Mouse (Mus musculus) frontal cortex, adult (tissue): Measurements from ENCODE around the gene Amigo1.

ENCODE experiments used
- ATAC-seq: cut with Nextera tagmentation; 2 replicates; pipeline ENCODE4 v1.9.2; 2017; ENCODE audit warnings: mild to moderate bottlenecking, moderate library complexity, mixed read lengths; ENCODE audit not compliant: low TSS enrichment

Gene Amigo1

GRCm38 (mm10) chr3:108180514-108180913, 5.6 kb upstream of the Amigo1 start:
- no peak for ATAC-seq

- no peak for ATAC-seq
Measured at GRCm38 (mm10) chr3:108184742-108185141, 1.4 kb upstream of the Amigo1 start.

GRCm38 (mm10) chr3:108185460-108186097, 556 bp upstream of the Amigo1 start:
- no peak for ATAC-seq

- no peak for ATAC-seq
Measured at GRCm38 (mm10) chr3:108187111-108187795, 1.1 kb downstream of the Amigo1 start.

- no peak for ATAC-seq
Measured at GRCm38 (mm10) chr3:108188716-108189490, 2.8 kb downstream of the Amigo1 start.

GRCm38 (mm10) chr3:108189897-108190296, 3.8 kb downstream of the Amigo1 start:
- no peak for ATAC-seq

- no peak for ATAC-seq
Measured at GRCm38 (mm10) chr3:108193686-108194085, 7.6 kb downstream of the Amigo1 start.

- no peak for ATAC-seq
Measured at GRCm38 (mm10) chr3:108195287-108195686, 9.2 kb downstream of the Amigo1 start.

GRCm38 (mm10) chr3:108195941-108196590, 9.9 kb downstream of the Amigo1 start:
- ATAC-seq: peak; percentile 13; the same call in 1 of the 2 replicates

GRCm38 (mm10) chr3:108197066-108197497, 10.9 kb downstream of the Amigo1 start:
- peak; percentile 21 for ATAC-seq

- no peak for ATAC-seq
Measured at GRCm38 (mm10) chr3:108199231-108199630, 13.1 kb downstream of the Amigo1 start.

- ATAC-seq: peak; percentile 39
Measured at GRCm38 (mm10) chr3:108200329-108201323, 14.5 kb downstream of the Amigo1 start, which contains the start of gene Cyb561d1. TSS of gene Cyb561d1 (minus strand) at chr3:108201212.

GRCm38 (mm10) chr3:108202506-108202905, 16.4 kb downstream of the Amigo1 start:
- no peak for ATAC-seq

- no peak for ATAC-seq
Measured at GRCm38 (mm10) chr3:108203212-108203611, 17.1 kb downstream of the Amigo1 start.

GRCm38 (mm10) chr3:108203621-108204325, 17.6 kb downstream of the Amigo1 start:
- ATAC-seq: no peak

- no peak for ATAC-seq
Measured at GRCm38 (mm10) chr3:108204470-108204869, 18.3 kb downstream of the Amigo1 start.

GRCm38 (mm10) chr3:108205601-108206000, 19.5 kb downstream of the Amigo1 start:
- ATAC-seq: no peak

GRCm38 (mm10) chr3:108206731-108207375, 20.7 kb downstream of the Amigo1 start:
- ATAC-seq: no peak

- ATAC-seq: no peak
Measured at GRCm38 (mm10) chr3:108209001-108209400, 22.9 kb downstream of the Amigo1 start.

- no peak for ATAC-seq
Measured at GRCm38 (mm10) chr3:108209536-108209935, 23.4 kb downstream of the Amigo1 start.
